Mouse (Mus musculus) cerebral cortex, adult 2 months (tissue): Measurements from ENCODE around the gene Gm15557.

Source experiments
- WGBS: fragments of 180-500 bp; shearing (Covaris S2); methylation state at CpG from one replicate; pipeline ENCODE4 v1.1.7; 2018; 5-methylcytosine and 5-hydroxymethylcytosine counted together

The Gm15557 gene

DNA sequence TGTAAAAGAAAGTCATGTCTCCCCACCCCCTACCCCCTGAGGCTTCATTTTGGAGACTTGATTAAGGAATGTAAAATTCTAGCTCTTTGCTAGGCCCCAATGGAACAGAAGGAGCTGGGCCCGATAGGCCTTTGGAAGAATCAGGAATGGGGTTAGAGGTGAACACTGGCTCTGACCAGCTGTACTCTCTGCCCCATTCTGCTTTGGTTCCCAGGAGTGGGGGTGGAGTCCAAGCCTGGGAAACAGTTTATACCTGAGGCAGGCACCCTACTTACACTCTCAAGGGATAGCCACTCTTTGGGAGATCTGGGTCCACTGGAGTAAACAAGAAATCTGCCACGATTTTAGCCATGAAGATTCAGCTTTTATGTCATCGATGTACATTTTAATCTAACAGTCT, at the start of gene Gm15557:
Gene Gm15557 (plus strand): TSS at position 48 of the 400 bp plus-strand sequence.
- WGBS = 92% methylated on average over 3 of the region's 3 CpGs

- WGBS = 94% methylated on average over 13 of the region's 13 CpGs
Observed at GRCm38 (mm10) chr2:155894307-155895045, 46.1 kb upstream of the Gm15557 start.

DNA sequence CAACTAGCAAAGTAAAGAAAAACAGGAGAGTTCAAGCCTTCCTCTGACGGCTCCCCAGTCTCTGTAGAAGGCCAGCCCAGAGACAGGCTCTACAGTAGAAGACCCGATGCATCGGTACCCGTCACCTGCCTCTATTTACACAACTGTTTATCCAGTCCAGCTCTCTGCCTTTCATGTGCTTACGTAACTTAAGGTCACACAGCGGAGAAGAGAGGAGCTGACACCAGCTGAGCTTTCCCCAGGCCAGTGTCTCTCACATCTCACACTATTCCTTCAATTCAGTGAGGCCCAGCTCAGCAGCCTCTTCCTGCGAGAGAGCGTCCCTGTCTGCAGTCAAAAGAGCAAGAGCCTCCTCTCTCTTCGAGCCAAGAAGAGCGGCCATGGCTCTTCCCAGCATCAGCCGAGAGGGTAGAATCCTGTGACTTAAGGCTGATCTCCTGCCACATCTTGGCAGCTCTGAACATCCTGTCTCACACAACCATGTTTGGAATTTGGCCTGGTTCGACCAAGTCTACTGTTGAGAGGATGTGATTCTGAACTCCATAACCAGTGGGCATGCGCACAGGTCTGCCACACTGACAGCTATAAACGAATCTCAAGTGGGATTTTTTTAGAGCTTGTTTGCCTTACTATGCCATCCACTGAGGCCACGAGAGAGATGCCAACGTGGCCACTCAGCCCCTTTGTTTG, 45.3 kb upstream of the Gm15557 start:
- WGBS = 88% methylated on average over 16 of the region's 16 CpGs

DNA sequence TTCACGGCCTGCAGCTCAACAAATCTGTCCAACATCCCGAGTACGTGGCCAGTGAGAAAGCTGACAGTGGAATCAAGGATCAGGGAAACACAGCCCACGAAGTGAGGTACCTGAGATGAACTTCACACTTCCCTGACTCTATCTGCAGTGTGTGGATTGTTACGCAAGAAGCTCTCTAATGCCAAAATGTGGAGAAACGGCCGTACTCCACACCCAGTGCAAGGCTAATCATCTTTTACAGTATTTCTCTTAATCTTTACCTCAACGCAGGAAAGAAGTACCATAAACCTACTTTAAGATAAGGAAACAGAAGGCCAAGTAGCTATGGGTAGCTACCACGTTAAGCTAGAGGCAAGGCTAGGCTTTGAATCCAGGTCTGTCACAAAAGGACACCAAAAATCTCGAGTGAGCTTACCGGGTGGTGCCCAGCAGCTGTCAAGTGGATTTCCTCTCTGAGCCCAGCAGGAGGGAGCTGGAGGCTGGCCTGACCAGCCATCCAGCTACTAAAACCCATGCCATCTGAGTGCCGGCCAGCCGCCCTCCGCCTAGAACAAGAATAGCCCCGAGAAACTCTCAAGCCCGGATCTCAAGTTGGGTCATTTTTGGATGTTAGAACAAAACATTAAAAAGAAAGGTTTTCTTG, 37.4 kb upstream of the Gm15557 start:
- 78% methylated on average over 16 of the region's 16 CpGs for WGBS

GRCm38 (mm10) chr2:155903632-155904008, 36.9 kb upstream of the Gm15557 start:
- WGBS = 79% methylated on average over 6 of the region's 6 CpGs

DNA sequence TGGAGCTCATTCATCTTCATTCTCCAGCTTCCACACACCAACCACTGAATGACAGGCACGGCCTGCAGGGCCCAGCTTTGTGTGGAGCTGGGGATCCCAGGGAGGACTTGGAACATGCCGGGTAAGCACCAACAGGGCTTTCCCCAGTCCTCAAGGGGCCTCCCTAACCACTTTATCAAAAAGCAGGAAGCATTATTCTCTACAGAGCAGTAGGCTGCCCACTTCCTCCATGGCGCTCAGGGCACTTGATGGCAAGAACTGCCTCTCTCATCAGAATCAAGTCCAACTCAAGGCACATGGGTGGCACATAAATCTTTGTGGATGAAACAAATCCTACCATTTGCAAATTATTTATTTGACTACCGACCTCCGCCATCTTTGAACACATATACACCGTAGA, 25.8 kb upstream of the Gm15557 start:
- 93% methylated on average over 6 of the region's 6 CpGs for WGBS

- WGBS = 93% methylated on average over 7 of the region's 7 CpGs
Observed at GRCm38 (mm10) chr2:155923143-155923542, 17.4 kb upstream of the Gm15557 start.

- WGBS = 91% methylated on average over 6 of the region's 6 CpGs
Observed at GRCm38 (mm10) chr2:155925213-155925612, 15.3 kb upstream of the Gm15557 start.

DNA sequence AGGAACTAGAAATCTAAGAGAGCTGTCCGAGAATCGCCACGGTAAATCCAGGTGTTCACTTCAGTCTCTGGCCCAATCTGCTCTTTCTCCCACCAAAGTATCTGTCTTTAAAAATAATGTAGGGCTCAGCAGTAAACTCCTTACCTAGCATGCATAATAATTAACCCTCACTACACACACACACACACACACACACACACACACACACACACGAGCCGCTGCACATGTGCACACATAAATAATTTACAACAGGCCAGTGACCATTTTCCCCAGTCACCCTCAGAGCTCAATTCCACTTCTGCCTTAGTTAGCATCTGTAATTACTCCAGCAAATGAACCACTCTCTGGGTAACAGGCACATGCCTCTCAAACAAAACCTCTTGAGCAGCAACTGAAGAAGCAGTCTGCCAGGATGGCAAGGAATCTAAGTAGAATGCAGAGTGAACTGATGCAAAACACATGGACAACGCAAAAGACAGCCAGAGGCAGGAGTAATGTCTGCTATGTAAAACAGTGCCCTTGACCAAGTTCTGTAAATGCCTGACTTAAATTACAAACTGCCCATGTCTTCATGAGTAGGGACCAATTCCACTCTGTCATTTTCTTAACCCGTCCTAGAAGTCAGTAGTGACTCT, 11.7 kb upstream of the Gm15557 start:
- WGBS = 70% methylated on average over 7 of the region's 7 CpGs

DNA sequence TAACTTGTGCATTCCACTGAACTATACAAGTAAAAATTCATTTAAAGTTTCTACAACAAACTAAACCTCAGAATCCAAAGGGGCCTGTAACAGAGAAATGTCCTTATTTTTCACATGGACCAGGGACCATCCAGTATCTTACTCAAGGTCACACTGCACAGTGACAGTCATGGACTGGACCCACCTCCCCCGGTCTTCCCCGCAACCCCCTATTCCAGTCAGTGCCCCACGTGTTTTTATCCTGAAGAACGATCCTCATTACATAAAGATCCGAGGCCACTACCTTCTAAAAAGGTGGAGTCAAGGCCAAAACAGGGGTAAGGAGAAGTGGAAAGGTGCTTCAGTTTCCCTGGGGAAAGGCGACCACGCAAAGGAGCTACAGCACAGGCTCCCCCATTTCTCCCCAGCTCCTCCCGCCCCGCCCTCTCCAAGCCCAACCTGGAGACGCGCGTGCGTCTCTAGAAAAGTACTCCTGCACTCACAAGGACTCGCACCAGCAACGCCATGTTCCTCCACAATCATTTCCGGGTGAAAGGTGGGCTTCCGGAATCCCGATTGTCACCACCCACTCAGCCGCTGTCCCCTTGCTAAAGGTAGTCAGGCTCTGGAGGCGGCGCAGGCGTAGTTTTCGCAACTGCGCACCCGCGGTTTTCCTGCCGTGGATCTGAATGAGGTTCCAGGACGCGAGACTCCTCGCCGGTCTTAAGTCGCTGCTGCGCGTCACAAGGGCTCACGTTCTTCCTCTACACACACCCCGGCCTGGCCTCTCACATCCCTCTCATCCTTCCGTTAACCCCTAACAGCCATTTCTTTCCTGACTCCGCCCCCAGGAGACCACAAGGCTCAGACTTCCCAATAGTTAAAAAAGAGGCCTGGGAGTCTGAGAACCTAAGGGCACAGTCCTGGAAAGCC, 10.7 kb upstream of the Gm15557 start, which contains the start of gene Uqcc1:
Gene Uqcc1 (minus strand): TSS at position 780 of the 912 bp plus-strand sequence.
- WGBS = under 1% methylated on average over 38 of the region's 38 CpGs

GRCm38 (mm10) chr2:155939897-155940529, 515 bp upstream of the Gm15557 start:
- 86% methylated on average over 7 of the region's 7 CpGs for WGBS

DNA sequence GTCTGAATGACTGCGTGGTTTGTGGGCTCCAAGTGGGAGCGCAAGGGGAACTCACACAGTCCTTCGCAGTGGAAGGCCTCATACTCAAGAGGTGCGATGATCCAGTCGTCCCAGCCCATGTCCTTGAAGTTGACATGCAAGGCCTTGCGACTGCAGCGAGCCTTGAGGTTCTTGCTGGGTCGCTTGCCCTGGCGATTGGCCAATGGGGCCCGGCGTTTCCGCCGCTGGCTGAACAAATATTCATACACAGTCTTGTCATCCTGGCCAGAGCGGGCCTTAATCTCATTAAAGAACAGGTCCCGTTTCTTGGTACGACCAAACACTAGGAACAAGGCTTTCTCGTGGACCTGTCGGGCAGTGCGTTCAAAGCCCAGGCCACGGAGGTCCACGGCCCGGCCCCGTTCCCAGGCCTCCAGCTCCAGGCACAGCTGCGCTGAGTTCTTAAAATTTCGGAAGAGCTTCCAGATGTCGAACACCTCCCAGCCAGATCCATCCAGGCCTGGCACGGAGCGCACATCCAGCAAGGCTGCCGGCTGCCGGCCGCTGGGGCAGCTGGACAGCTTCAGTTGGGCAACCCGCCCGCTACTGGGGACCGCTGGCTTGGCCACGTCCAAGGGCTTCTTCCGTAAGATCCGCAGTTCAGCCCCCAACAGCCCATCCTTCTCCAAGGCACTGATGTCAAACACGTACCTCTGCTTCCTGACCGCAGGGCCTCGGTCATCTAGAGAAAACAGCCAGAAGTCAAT, 1.3 kb downstream of the Gm15557 start:
- 91% methylated on average over 40 of the region's 40 CpGs for WGBS

DNA sequence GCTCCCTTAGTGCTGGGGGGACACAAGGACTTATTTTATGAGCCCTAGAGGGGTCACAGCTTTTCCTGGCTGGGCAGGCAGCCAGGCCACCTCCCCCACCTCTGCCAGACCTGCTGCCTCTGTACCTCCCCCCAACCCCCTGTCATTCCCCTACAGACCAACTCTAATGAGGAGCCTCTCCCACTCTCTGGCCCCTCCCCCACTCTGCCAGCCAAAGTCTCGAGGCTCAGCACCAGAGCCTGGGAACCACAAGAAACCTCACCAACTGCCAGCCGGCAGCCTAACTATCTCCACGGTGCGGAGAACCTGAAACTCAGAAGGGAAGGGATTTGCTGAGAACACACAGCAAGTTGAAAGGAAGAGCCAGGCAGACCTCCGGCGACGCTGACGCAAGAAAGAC, 2.9 kb downstream of the Gm15557 start:
- 8% methylated on average over 8 of the region's 8 CpGs for WGBS

DNA sequence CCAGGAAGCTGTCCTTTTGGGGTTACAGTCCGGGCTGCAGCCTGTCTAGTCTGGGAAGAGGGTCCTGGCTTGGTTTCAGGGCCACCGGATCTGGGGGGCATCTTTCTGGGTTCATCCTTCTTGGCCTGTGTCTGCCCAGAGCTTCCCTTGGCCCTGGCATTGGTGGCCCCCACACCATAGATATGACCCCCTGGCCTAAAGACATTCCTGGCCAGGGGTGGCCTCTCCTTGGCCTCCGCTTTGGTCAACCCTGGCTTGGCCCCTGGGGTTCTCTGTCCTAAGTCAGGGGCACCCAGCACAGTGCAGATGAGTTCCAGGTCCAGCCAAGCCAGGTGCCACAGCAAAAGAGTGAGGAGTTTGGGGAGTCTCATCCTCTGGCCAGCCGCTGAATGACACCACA, 4.2 kb downstream of the Gm15557 start:
- 71% methylated on average over 4 of the region's 4 CpGs for WGBS

GRCm38 (mm10) chr2:155945124-155945523, 4.6 kb downstream of the Gm15557 start, which contains the start of gene Gdf5:
Gene Gdf5 (minus strand): TSS chr2:155945367.
- WGBS = 17% methylated on average over 13 of the region's 13 CpGs

DNA sequence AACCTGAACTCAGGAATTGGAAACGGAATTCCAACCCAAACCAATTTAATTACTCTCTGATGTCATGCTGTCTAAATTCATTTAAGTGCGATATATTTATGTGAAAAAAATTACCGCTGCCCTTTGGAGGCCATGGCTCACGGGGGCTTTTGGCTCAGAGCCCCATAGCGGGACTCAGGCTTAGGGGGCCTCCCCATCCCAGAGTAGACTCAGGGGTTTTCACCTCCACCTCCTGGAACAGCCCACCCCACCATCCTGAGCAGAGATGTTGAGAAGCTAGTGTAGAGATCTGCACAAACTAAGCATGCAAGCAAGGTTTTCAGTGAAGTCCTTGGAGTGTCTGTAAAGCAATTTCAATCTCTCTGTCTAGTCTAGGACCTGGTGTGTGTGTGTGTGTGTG, 5.1 kb downstream of the Gm15557 start:
- WGBS = 43% methylated on average over 5 of the region's 5 CpGs

DNA sequence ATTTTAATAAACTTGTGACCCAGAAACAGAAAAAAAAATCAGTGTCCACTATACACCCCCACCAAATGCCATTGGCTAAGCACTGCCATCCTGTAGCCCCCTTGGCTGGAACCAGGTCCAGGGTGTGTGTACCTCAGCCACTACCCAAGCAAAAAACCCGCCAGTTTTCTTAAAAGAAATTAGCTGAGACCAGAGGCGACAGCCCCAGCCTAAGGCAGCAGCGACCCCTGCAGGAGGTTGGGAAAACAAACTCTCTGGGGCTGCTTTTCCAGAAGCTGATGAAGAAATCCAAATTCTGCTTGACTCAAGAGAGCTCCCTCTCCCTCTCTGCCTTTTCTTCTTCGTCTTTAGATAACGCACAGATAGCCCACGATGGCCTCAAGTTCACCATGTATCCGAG, 5.5 kb downstream of the Gm15557 start:
- WGBS = 2% methylated on average over 7 of the region's 7 CpGs

DNA sequence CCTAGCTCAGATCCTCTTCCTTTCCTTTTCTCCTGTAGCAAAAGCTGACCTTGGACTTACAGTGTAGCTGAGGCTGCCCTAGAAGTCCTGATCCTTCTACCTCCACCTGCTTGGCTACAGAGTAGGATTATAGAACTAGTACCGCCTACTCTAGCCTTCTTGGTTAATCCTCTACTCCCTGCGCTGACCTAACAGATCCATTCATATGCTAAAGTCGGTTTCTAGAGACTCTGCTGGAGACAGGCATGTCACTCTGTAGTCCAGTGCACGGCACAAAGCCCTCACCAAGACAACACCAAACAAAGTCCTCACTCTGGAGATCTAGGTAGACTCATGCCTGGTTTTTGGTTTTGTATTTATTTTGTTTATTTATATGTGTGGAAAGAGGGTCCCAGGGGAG, 6.0 kb downstream of the Gm15557 start:
- WGBS = 31% methylated on average over 4 of the region's 4 CpGs

GRCm38 (mm10) chr2:155947390-155948002, 7.0 kb downstream of the Gm15557 start:
- 50% methylated on average over 5 of the region's 5 CpGs for WGBS
